Mouse (Mus musculus) CH12.LX (cell line): ENCODE measurements at regions not wholly inside any gene's neighbourhood (a gene's known extent, or its start where the extent isn't known, plus 50 kb on each side); places are given as distances from the start of the nearest gene placed in this dataset.

Experiments
- DNase-seq: peaks from one replicate; pipeline ENCODE4 v3.0.0-alpha.2; 2013; ENCODE audit errors: extremely low read depth
- H3K27ac ChIP-seq: 2 replicates; pipeline ENCODE4 v1.5.1; 2012; ENCODE audit warnings: low read depth, mild to moderate bottlenecking, control low read depth, moderate library complexity; ENCODE audit not compliant: insufficient read depth
- H3K27me3 ChIP-seq: replicated peaks from 2 replicates; pipeline ENCODE3; 2012; ENCODE audit warnings: inconsistent platforms
- H3K36me3 ChIP-seq, 2 experiments: replicated peaks in 1 of 2; 2 replicates each; pipeline versions ENCODE3 to v1.6.1; 2012; ENCODE audit warnings: inconsistent platforms in 1 of 2, low read length in 1 of 2, mild to moderate bottlenecking in 1 of 2, mixed read lengths in 1 of 2, moderate library complexity in 1 of 2; ENCODE audit not compliant: control insufficient read depth in 1 of 2, insufficient read depth in 1 of 2
- H3K4me1 ChIP-seq, 2 experiments: 2 replicates each; pipeline ENCODE4 v1.6.1; 2012; ENCODE audit warnings: inconsistent platforms in 1 of 2, moderate library complexity in 1 of 2; ENCODE audit not compliant: insufficient read depth in 2 of 2, control insufficient read depth in 1 of 2
- H3K4me2 ChIP-seq: 2 replicates; pipeline ENCODE4 v1.6.1; 2012; ENCODE audit warnings: low read depth, mild to moderate bottlenecking, control low read depth; ENCODE audit not compliant: poor library complexity, insufficient read depth, severe bottlenecking
- H3K4me3 ChIP-seq, 3 experiments: fragments of 150-350 bp in 1 of 3; sonication (generic) in 1 of 3; replicated peaks in 1 of 3; 2 replicates each; pipeline versions ENCODE3 to v1.5.1; 2011 to 2012; ENCODE audit warnings: low read depth in 2 of 3, low read length in 2 of 3, mild to moderate bottlenecking in 2 of 3, moderate library complexity in 2 of 3, control low read depth in 1 of 3, improper control_type of control experiment in 1 of 3, inconsistent platforms in 1 of 3, mixed read lengths in 1 of 3; ENCODE audit not compliant: poor library complexity in 1 of 3
- H3K79me2 ChIP-seq: replicated peaks from 2 replicates; pipeline ENCODE4 v1.6.1; 2012; ENCODE audit warnings: mild to moderate bottlenecking, moderate library complexity; ENCODE audit not compliant: control insufficient read depth, poor library complexity, insufficient read depth, severe bottlenecking; ENCODE audit errors: extremely low read depth
- H3K9ac ChIP-seq: 2 replicates; pipeline ENCODE4 v1.6.1; 2012; ENCODE audit warnings: low read depth, mild to moderate bottlenecking, control low read depth, moderate library complexity; ENCODE audit not compliant: insufficient read depth
- H3K9me3 ChIP-seq: replicated peaks from 2 replicates; pipeline ENCODE3; 2012; ENCODE audit warnings: low read length, inconsistent platforms, mixed read lengths
- BHLHE40 ChIP-seq: IDR thresholded peaks from 2 replicates; pipeline ENCODE4 v1.6.1; 2011; ENCODE audit warnings: mild to moderate bottlenecking, low read depth, low read length, improper control_type of control experiment
- E2F4 ChIP-seq: IDR thresholded peaks from 2 replicates; pipeline ENCODE4 v1.6.1; 2011; ENCODE audit warnings: low read depth, low read length, improper control_type of control experiment; ENCODE audit not compliant: insufficient replicate concordance
- ELF1 ChIP-seq: IDR thresholded peaks from 2 replicates; pipeline ENCODE4 v1.6.1; 2014; ENCODE audit warnings: low read depth, mild to moderate bottlenecking, inconsistent platforms, low read length, improper control_type of control experiment
- EP300 ChIP-seq: IDR thresholded peaks from 2 replicates; pipeline ENCODE4 v1.6.1; 2011; ENCODE audit warnings: low read length, improper control_type of control experiment
- ETS1 ChIP-seq: conservative IDR thresholded peaks from 2 replicates; pipeline ENCODE4 v1.6.1; 2012; ENCODE audit warnings: low read depth, mild to moderate bottlenecking, inconsistent platforms, low read length, improper control_type of control experiment, moderate library complexity
- GABPA ChIP-seq: IDR thresholded peaks from 2 replicates; pipeline ENCODE4 v1.6.1; 2012; ENCODE audit warnings: low read depth, low read length, improper control_type of control experiment, inconsistent platforms; ENCODE audit not compliant: insufficient replicate concordance
- IRF4 ChIP-seq: IDR thresholded peaks from 2 replicates; pipeline ENCODE4 v1.6.1; 2014; ENCODE audit warnings: low read depth, mild to moderate bottlenecking, inconsistent platforms, low read length, improper control_type of control experiment
- JUN ChIP-seq: IDR thresholded peaks from 2 replicates; pipeline ENCODE4 v1.6.1; 2011; ENCODE audit warnings: low read depth, mild to moderate bottlenecking, low read length, improper control_type of control experiment, moderate library complexity; ENCODE audit not compliant: insufficient read depth
- KAT2A ChIP-seq: IDR thresholded peaks from 2 replicates; pipeline ENCODE4 v1.6.1; 2012; ENCODE audit warnings: low read length, improper control_type of control experiment, inconsistent platforms; ENCODE audit not compliant: insufficient replicate concordance
- MAFK ChIP-seq: IDR thresholded peaks from 2 replicates; pipeline ENCODE4 v1.6.1; 2011; ENCODE audit warnings: low read length, improper control_type of control experiment; ENCODE audit not compliant: insufficient replicate concordance
- MAX ChIP-seq: IDR thresholded peaks from 2 replicates; pipeline ENCODE4 v1.6.1; 2011; ENCODE audit warnings: low read length, improper control_type of control experiment
- MAZ ChIP-seq: IDR thresholded peaks from 2 replicates; pipeline ENCODE4 v1.6.1; 2012; ENCODE audit warnings: low read depth, mild to moderate bottlenecking, inconsistent platforms, low read length, improper control_type of control experiment, moderate library complexity
- MEF2A ChIP-seq: IDR thresholded peaks from 2 replicates; pipeline ENCODE4 v1.6.1; 2014; ENCODE audit warnings: low read depth, mild to moderate bottlenecking, inconsistent platforms, low read length, improper control_type of control experiment, borderline replicate concordance
- MYC ChIP-seq: IDR thresholded peaks from 2 replicates; pipeline ENCODE4 v1.6.1; 2011; ENCODE audit warnings: low read depth, mild to moderate bottlenecking, improper control_type of control experiment, low read length
- NELFE ChIP-seq: IDR thresholded peaks from 2 replicates; pipeline ENCODE4 v1.6.1; 2011; ENCODE audit warnings: low read depth, low read length, improper control_type of control experiment
- PAX5 ChIP-seq: IDR thresholded peaks from 2 replicates; pipeline ENCODE4 v1.6.1; 2012; ENCODE audit warnings: low read length, inconsistent platforms, mixed read lengths
- RAD21 ChIP-seq: IDR thresholded peaks from 2 replicates; pipeline ENCODE4 v1.6.1; 2011; ENCODE audit warnings: low read depth, mild to moderate bottlenecking, low read length, improper control_type of control experiment, moderate library complexity
- RCOR1 ChIP-seq: conservative IDR thresholded peaks from 2 replicates; pipeline ENCODE4 v1.6.1; 2012; ENCODE audit warnings: low read depth, mild to moderate bottlenecking, inconsistent platforms, low read length, improper control_type of control experiment
- SMC3 ChIP-seq: IDR thresholded peaks from 2 replicates; pipeline ENCODE4 v1.6.1; 2011; ENCODE audit warnings: low read depth, low read length, improper control_type of control experiment
- TBP ChIP-seq: conservative IDR thresholded peaks from 2 replicates; pipeline ENCODE4 v1.6.1; 2011; ENCODE audit warnings: low read depth, low read length, improper control_type of control experiment
- USF1 ChIP-seq: IDR thresholded peaks from 2 replicates; pipeline ENCODE4 v1.6.1; 2014; ENCODE audit warnings: low read depth, mild to moderate bottlenecking, inconsistent platforms, low read length, improper control_type of control experiment
- USF2 ChIP-seq: conservative IDR thresholded peaks from 2 replicates; pipeline ENCODE4 v1.6.1; 2011; ENCODE audit warnings: low read depth, low read length, improper control_type of control experiment
- ZKSCAN1 ChIP-seq: IDR thresholded peaks from 2 replicates; pipeline ENCODE4 v1.6.1; 2012; ENCODE audit warnings: low read depth, inconsistent platforms, low read length, improper control_type of control experiment, borderline replicate concordance
- ZNF384 ChIP-seq: IDR thresholded peaks from 2 replicates; pipeline ENCODE4 v1.6.1; 2012; ENCODE audit warnings: low read depth, low read length, improper control_type of control experiment, inconsistent platforms
- dilution Hi-C: fragments of 300-500 bp; cut with MboI; formaldehyde crosslinking; loops from 2 replicates; pipeline ENCODE4 v1.14.3; 2020; ENCODE audit warnings: low sequenced_read_pairs; ENCODE audit not compliant: extremely low pct_unique_long_range_greater_than_20kb, extremely low pct_ligation_motif_present
- in situ Hi-C: fragments of 300-500 bp; cut with MboI; formaldehyde crosslinking; loops from 3 replicates; pipeline ENCODE4 v1.14.3; 2019; ENCODE audit warnings: low sequenced_read_pairs, low pct_ligation_motif_present, low pct_unique_long_range_greater_than_20kb, mixed read lengths

- H3K27ac ChIP-seq: no peak overlapping the region
- DNase-seq: no peak
- dilution Hi-C loops: no loop called here
- TF ChIP-seq IRF4 (no peak), MAFK (no peak), EP300 (no peak), ELF1 (no peak), ZNF384 (no peak), MEF2A (no peak), RCOR1 (no peak), ETS1 (no peak), PAX5 (no peak), GABPA (no peak), USF1 (no peak), SMC3 (no peak), MAX (no peak), MYC (no peak), TBP (no peak)
- no peaks in the 10 kb centered on the region for H3K27me3 ChIP-seq
- H3K9ac ChIP-seq: no peak overlapping the region
- H3K36me3 ChIP-seq: no peaks in the 10 kb centered on the region
- H3K9me3 ChIP-seq: peaks cover under 1% of the 10 kb centered on the region
- H3K79me2 ChIP-seq: no peaks in the 10 kb centered on the region
- H3K4me3 ChIP-seq: no peak overlapping the region
- no peak overlapping the region for H3K4me2 ChIP-seq
- peaks cover 0 to 4% of the 10 kb centered on the region in 2 experiments; a peak in 2 of 4 replicates for H3K4me1 ChIP-seq
- in situ Hi-C loops: loop anchor here (25.0 kb wide), 1 partner anchor 965 kb away; no protein-coding TSS in a partner anchor
These were observed 90.7 kb downstream of the Tmem17 start for GRCm38 (mm10) chr11:22602610-22603009.

DNA sequence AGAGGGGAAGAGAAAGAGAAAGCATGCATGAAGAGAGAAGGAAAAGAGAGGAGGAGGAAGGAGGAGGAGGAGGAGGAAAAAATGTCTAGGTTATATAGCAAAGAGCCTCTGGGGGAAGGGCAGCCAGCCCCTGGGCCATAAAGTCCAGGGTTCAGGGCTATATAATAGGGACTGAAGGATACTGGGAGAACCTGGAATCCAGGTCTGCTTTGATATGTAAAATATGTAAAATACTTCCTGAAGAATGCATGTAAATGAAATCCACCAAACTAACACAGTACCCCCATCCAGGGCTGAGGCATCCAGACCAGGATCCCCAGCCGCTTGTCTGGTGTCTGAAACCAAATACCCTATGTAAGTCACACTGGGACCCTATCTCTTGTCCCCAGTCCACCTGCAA is 91.5 kb downstream of the Tmem17 start:
- H3K79me2 ChIP-seq: no peaks in the 10 kb centered on the region
- no peaks in the 10 kb centered on the region for H3K27me3 ChIP-seq
- H3K4me2 ChIP-seq: no peak overlapping the region
- dilution Hi-C loops: no loop called here
- no peaks in the 10 kb centered on the region for H3K9me3 ChIP-seq
- no peak for TF ChIP-seq ELF1
- no peak for TF ChIP-seq ETS1
- TF ChIP-seq MAX: no peak
- TF ChIP-seq ZKSCAN1: no peak
- no peak for TF ChIP-seq BHLHE40
- no peak for TF ChIP-seq RCOR1
- no peak for TF ChIP-seq NELFE
- no peak for TF ChIP-seq PAX5
- no peak for TF ChIP-seq KAT2A
- no peak for TF ChIP-seq RAD21
- no peak for TF ChIP-seq USF2
- no peak for TF ChIP-seq MAZ
- no peak for TF ChIP-seq E2F4
- no peak for TF ChIP-seq JUN
- in situ Hi-C loops: loop anchor here (25.0 kb wide), 1 partner anchor 966 kb away; no protein-coding TSS in a partner anchor
- no peak overlapping the region for H3K9ac ChIP-seq
- no peak overlapping the region for H3K4me3 ChIP-seq
- DNase-seq: no peak
- peaks cover 0 to 4% of the 10 kb centered on the region in 2 experiments; a peak in 2 of 4 replicates for H3K4me1 ChIP-seq
- no peaks in the 10 kb centered on the region for H3K36me3 ChIP-seq
- H3K27ac ChIP-seq: no peak overlapping the region
